Mouse (Mus musculus) layer of hippocampus, postnatal 36 days (tissue): ENCODE data around the gene Fkbp9. TPM values are rescaled to one million over a fixed set of nuclear protein-coding genes. Genes with fewer than 3 reads are reported as not detected.
A peak's percentile ranks its signal among the peaks of the same experiment; 100 is the strongest.

ENCODE experiments used
- DNase-seq, 2 experiments: peaks; one replicate each; pipeline ENCODE4 v3.0.0; 2022
- total RNA-seq, 2 experiments: library from RNA; stranded (reverse); gene quantifications; 2 replicates each; pipeline ENCODE4 v1.2.3; 2021

Gene Fkbp9
- total RNA-seq = 10 to 100 TPM; 24.6 to 27.3 TPM

- DNase-seq = peak; percentile 62 to 66
These were observed at the start of gene Fkbp9 for GRCm38 (mm10) chr6:56831697-56832406. Fkbp9 (plus strand) TSS chr6:56832059.

- no peak for DNase-seq
These were observed 48.1 kb upstream of the Fkbp9 start for GRCm38 (mm10) chr6:56783561-56784272.

GRCm38 (mm10) chr6:56785068-56785467 is 46.8 kb upstream of the Fkbp9 start:
- DNase-seq = no peak

DNA sequence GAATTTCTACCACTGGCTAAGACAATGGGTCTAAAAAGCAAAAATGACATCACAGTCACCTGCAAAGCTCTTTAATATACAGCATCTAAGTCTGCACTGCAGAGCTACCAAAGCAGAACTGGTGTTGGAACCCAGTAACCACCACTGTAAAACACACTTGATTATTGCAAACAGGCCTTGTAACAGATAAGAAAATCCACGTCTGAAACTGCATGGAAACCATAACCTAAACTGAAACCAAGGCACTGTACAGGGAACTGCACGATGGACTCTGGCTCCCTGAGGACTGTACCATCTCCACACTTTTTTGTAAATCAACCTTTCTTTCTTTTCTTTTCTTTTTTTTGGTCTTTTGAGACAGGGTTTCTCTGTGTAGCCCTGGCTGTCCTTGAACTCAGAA is 44.2 kb upstream of the Fkbp9 start:
- no peak for DNase-seq

DNA sequence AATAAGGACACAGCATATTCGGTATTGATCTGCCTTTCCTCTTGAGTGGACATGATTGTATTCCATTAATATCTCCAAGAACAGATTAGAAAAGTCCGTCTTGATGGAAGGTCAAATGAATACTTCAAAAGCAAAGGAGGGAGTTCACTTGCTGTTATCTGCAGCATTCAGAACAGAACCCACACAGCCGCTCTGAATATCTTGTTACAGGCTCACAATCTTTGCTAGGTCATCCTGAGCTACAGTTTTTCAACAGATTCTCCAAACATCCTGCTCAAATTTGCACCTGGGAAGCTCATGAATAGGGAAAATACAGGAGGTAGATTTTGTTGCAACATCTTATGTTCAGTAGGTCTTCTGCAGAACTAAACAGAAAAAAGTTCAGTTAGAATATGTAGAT is 42.5 kb upstream of the Fkbp9 start:
- DNase-seq = no peak

- no peak for DNase-seq
These were observed 37.0 kb upstream of the Fkbp9 start for GRCm38 (mm10) chr6:56794834-56795233.

- no peak for DNase-seq
These were observed 35.6 kb upstream of the Fkbp9 start for GRCm38 (mm10) chr6:56796232-56796631.

DNA sequence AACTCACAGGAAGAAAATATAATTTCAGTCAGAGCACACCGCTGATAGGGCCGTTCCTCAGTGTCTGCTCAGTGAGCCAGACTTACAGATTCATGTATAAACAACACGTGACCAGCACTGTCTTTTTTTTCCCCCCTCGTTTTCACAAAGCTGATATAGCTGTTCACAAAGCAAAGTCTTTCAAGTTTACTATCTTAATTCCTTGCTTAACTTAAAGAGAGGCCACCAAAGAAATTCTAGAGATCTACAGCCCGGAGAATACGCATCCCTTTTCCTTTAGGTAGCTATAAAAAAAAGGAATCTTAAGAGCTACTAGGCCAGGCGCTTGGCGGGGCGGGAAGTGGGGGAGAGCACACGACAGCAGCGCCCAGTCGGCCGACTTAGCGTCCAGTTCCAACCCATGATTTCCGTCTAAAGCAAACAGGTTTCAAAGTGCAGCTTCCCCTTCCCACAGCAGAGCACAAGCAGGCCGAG is 35.2 kb upstream of the Fkbp9 start:
- DNase-seq = peak in 1 of 2 experiments; percentile 13

DNA sequence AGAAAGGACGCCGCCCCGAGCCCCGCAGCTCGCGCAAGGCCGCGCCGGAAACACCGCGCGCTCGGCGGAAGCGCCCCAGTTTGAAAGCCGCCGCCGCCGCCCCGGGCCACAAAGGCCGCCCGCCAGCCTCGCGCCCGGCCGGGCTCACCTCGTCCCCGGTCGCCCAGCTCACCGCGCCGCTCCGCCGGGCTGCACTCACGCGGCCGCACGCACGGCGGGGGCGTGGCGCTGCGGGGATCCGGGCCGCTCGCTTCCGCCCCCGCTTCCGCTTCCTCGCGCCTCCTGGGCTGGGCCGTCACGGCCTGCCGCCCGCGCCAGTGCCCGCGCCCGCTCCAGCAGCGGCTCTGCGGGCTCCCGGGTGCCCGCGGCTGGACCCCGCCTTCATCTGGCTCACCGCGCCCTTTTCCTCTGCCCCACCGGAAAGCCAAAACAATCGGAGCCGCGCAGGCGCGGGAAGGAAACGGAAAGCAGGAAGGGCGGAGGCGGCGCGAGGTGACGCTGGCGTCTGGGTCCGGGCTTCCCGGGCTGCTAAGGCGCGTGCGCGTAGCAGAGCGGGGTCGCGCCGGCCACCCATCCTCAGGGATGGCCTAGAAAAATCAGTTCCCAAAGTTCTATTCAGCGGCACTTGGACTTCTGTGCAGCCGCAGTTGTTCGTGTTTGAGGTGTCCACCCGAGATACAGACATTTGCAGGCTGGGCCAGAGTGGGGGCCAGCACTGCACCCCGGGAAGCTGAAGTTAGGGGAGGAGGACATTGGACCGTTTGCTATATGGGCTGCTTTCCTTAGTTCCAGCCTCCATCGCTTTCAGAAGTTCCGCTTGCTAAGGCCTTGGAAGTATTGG is 34.3 kb upstream of the Fkbp9 start, which contains the start of gene Kbtbd2:
Gene Kbtbd2, minus strand, starts transcription at position 503 of the 841 bp plus-strand sequence.
- peak; percentile 95 for DNase-seq

GRCm38 (mm10) chr6:56798152-56798465 is 33.8 kb upstream of the Fkbp9 start:
- DNase-seq = no peak

GRCm38 (mm10) chr6:56805026-56805425 is 26.8 kb upstream of the Fkbp9 start:
- no peak for DNase-seq

GRCm38 (mm10) chr6:56806195-56806594 is 25.7 kb upstream of the Fkbp9 start:
- no peak for DNase-seq

GRCm38 (mm10) chr6:56808656-56809055 is 23.2 kb upstream of the Fkbp9 start:
- DNase-seq = peak in 1 of 2 experiments; percentile 28

GRCm38 (mm10) chr6:56813332-56813731 is 18.5 kb upstream of the Fkbp9 start:
- no peak for DNase-seq

DNA sequence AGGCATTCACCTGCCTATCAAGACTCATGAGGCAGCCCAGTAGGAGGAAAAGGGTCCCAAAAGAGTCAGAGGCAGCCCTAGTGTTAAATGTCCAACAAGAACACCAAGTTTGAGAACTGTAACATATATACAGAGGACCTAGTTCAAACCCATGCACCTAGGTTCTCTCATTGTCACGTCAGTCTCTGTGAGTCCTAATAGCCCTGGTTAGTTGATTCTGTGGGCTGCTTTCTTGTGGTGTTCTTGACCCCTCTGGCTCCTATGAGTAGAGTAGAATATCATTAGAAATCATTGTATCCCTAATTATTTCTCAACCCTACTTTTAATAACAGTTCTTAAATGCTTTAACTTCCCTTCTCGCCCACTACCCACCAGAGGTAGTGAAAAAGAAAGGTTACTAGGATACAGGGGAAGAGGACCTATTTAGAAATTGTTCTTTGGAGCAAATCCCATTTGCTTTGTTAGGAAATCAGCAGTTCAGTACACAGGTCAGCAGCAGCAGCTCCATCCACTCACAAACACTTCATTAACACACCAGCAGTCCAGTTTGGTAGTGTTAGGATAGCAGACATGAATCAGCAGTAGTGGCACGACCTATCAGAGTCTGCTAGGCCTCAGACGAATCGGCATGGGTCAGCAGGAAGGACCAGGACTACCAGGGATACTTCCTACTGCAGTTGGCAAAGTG is 13.3 kb upstream of the Fkbp9 start:
- DNase-seq = no peak

- no peak for DNase-seq
These were observed 12.8 kb upstream of the Fkbp9 start for GRCm38 (mm10) chr6:56819124-56819487.

- DNase-seq = no peak
These were observed 6.2 kb upstream of the Fkbp9 start for GRCm38 (mm10) chr6:56825657-56826056.

DNA sequence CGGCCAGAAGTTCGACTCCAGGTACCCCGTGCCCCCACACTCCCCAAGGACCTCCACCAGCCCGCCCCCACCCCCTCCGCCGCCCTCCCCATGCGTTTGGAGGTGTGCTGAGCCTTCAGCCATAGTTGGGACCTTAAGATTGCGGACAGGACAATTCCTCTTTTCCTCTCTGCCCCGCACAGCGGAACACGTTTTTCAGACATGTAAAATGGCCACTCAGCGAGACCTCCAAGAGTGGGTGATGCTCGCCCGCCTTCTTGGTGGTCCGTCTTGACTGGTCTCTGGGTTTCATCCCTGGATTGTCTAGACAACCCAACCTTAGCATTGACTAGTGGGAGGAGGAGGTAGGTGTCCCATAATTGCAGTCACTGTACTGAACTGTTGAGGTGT is 543 bp downstream of the Fkbp9 start:
- DNase-seq = no peak

DNA sequence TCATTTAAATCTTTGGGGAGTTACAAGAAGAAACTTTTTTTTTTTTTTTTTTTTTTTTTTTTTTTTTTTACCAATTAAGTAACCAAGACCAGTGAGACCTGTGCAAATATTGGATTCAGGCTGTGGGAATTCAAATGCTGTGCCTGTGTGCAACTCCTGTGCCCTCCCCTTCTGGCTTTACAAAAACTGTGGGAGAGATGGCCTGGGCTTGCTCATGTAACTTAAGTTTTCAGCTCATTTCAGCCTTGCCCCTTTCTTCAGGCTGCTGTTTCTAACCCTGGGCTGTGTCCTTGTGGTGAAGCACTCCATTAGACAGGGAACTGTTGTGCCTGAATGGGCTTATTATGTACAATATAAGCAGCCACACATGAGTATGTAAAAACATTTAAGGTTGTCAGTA is 971 bp downstream of the Fkbp9 start:
- no peak for DNase-seq

DNA sequence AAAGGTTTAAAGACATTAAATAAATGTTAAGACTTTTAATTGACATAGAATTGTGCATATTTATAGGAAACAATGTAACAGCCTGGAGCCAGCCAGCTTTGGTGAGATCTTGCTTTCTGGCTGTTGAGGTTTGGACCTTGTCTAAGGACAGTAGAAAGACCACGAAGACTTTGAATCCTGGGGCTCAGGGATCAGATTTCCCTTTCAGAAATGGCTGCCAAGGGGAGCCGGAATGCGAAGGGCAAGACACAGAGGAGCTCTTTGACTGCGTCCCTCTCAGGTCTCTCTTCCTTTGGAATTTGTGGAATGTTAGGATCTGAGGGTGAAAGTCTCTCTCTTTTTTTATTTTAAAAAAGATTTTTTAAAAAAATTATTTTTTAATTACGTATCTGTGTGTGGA is 2.9 kb downstream of the Fkbp9 start:
- no peak for DNase-seq

DNA sequence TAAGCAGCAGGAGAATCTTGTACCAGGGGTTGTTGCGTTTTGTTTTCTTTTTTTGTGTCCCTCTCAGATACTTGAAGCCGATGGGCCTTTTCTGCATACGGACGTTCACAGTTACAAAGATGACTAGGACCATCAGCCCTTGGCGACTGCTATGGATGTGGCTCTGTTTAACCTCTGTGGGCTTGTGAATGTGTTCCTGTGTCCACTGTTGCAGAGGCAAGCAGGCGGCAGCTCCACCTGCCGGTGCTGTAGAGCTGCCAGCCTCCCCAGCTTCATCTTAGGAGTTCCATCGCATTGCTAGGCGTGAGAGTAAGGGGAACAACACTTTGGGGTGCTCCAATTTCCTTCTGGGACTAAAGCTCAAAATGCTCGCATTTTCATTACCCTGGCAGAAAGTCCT is 3.7 kb downstream of the Fkbp9 start:
- DNase-seq = no peak

DNA sequence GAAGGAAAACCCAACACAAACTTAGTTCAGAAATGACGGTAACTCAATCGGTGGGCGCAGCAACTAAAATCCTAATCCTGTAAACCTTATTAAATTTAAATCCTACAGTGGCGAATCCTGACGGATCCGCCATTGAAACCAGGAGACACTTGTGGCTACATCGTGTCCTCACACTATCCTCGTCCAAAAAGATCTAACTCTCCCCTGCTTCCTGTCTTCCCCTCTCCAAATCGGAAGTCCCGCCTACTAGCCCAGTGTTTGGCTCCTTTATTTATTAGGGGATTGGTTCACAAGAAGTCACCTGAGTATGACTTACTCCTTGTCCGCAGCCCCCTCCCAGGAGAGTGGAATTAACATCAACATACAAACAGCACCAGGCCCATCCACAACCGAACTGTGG is 5.3 kb downstream of the Fkbp9 start:
- no peak for DNase-seq

- DNase-seq = no peak
These were observed 5.8 kb downstream of the Fkbp9 start for GRCm38 (mm10) chr6:56837621-56838020.
